Mouse (Mus musculus): ENCODE data around the gene Pmf1.
"Not testable (repeated sequence)": the region's sequence is repeated elsewhere in the genome, so short reads cannot be mapped to it uniquely, and the experiment has no call there.

The Pmf1 gene

GRCm38 (mm10) chr3:88437454-88437853 lies 27.3 kb upstream of the Pmf1 start:
- DNase-seq, result no peak

DNA sequence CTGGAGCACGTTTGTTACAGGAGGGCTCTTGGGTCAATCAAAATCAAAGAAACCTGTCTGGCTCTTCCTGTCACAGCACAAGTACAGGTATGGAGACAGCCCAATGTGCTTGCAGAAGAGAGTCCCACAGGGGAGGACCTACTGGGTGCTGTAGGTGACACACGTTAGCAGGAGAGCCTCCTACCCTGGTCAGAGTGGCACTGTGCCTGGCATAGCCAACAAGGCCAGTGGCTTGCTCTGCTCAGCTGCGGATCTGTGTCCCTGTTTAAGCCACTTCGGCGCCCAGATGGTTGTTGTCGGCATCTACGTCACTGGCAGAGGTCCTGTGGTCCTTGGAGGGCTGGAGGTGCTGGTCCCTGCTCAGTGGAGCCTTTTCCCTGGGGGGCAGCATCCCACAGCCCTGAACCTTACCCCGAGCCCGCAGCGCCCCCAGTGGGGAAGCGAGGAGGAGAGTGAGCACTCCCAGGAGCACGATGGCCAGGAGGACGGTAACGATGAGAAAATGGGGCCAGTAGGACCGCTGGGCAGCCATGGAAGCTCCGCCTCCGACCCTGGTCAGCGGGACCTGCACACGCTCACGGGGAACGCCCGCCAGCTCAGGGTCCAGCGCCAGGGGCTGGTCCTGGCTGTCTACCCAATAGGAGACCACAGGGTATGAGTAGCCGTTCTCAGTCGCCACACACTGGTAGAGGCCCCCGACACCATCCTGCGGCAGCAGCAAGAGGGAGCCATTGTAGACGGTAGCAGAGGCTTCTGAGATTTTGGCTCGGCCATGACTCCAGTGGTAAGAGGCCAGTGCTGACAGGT lies 26.5 kb upstream of the Pmf1 start:
- DNase-seq, result peak; percentile 85

- no peak for DNase-seq
These were observed 25.4 kb upstream of the Pmf1 start for GRCm38 (mm10) chr3:88435515-88435914.

GRCm38 (mm10) chr3:88428639-88429038 lies 18.5 kb upstream of the Pmf1 start:
- DNase-seq, result not testable (repeated sequence)

GRCm38 (mm10) chr3:88427342-88427905 lies 17.3 kb upstream of the Pmf1 start:
- DNase-seq, result no peak

DNA sequence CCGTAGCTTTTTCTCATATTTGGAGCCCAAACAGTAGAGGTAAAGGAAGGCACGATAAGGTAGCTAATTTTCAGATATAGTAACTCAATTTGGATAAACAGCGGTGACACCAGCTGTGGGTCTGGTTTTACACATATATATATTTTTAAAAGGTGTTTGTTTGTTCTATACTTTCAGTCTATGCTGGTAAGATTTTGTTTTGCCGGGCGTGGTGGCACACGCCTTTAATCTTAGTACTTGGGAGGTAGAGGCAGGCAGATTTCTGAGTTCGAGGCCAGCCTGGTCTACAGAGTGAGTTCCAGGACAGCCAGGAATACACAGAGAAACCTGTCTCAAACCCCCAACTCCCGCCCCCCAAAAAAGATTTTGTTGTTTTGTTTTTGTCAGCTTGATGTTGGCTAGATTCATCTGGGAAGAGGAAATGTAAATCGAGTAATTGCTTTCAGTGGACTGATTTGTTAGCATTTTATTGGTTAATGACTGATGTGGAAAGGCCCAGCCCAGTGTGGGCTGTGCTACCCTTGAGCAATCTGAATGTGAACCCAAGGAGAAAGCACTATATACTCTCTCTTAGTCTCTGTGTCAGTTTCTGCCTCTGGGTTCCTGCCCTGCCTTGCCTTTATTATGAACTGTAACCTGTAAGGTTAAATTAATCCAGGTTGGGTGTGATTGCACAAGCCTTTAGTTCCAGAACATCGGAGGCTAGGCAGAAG lies 15.7 kb upstream of the Pmf1 start:
- DNase-seq, result no peak

GRCm38 (mm10) chr3:88425330-88425689 lies 15.2 kb upstream of the Pmf1 start:
- no peak for DNase-seq

GRCm38 (mm10) chr3:88424605-88425329 lies 14.6 kb upstream of the Pmf1 start, which contains the start of gene Slc25a44:
Slc25a44 (minus strand) TSS chr3:88425139.
- peak; percentile 97 for DNase-seq

- peak; percentile 62 for DNase-seq
These were observed 12.0 kb upstream of the Pmf1 start for GRCm38 (mm10) chr3:88422020-88422720.

DNA sequence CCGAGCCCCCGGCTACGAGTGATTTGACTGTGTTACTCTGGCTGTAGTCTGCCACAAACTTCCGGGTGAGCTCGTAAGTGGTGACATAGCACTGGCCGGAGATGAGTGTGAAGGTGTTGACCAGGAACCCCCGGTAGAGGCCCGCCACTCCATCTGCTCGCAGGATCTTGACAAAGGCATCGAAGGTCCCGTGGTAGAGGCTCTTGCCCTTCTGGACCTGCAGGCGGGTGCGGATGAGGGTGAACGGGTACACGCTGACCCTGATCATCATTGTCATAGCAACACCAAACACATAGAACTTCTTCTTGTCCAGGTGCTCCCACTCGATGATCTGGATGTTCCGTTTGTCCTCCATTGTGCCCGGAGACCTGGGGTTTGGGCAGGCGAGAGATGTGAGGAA lies 10.6 kb upstream of the Pmf1 start:
- DNase-seq, result no peak

- DNase-seq, result no peak
These were observed 7.9 kb upstream of the Pmf1 start for GRCm38 (mm10) chr3:88418016-88418415.

DNA sequence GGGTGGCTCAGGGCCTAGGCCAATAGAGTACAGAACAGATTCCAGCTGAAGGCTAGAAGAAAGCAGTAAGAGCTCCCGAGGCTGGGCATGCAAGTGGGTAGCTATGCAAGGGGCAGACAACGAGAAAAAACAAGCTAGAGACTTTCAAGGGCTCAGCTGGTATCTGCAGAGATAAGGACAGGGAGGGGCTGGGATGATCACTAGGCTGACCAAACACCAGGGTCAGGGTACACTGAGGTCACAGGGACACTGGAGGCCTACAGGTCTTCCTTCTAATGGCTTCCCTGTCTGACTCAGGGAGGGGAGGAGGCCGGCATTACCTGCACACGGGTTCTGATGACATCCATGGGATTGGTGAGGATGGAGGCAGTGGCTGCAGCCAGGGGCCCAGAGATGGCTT lies 5.5 kb upstream of the Pmf1 start:
- DNase-seq, result no peak

DNA sequence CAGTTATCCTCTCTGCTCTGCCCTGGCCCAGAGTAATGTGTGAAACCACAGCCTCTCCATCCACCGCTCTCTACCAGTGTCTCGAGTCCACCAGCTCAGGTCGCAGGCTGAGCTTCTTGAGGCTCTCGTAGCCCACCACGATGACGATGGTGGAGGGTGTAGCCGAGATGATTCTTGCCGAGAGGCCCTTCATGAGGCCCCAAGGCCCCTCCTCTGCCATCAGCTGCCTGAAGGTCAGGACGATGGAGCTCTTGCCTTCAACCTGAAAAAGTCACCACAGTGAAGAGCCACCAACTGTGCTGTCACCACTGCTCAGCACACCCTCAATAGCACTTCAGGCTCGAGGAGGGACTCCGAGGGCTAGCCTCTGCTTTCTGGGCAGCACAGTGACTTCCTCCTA lies 2.5 kb upstream of the Pmf1 start:
- no peak for DNase-seq

DNA sequence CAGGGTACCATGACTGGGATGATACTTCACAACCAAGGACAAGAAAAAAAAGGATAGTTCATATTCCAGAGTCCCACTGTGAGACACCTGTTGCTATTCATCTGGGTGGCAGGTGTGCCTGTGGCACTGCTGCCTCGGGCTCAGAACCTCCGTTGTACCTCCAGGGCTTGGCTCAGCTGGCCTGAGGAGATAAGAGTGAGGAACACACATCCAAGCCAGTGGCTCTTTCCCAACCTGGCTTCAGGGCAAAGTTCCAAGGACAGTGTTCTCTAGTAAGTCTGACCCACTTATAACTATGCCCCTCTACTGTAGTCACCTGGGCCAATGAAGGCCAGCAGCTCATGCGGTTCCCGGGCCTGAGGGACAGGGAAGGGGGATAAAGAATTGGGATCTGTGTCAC lies 1.6 kb upstream of the Pmf1 start:
- no peak for DNase-seq

DNA sequence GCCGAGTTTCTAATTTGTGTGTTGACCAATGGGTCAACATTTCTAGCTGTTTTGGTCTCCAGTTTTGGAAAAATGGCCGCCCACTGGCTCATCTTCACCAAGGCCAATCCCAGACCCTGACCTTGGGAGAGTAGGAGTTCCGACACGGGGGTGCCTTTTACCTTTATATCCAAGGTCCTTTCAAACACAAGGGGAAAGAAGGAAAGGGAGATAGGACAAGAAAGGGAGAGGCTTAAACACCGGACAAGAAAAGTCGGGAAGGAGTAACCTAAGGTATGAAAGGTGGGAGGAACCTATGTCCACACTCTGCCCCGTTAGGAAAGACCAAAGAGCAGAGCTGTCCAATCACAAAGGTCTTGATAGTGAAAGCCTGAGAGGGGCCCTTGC lies 507 bp upstream of the Pmf1 start:
- DNase-seq, result peak; percentile 25

DNA sequence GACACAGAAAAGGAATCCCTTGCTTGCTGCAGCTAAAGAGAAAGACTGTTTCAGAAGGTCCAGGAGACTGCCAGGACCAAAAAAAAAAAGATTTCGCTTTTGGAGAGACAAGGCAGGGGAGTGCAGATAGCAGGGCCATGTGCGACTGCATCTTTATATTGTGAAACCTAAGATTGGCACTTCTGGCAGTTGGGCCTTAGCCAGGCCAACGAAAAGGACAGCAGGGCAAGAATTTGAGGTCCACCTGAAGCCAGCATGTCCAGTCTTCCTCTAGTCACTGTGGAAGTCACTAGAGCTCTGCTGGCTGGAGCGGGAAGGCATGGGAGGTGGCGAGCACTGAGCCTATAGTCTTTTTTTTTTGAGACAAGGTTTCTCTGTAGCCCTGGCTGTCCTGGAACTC lies 1.2 kb downstream of the Pmf1 start:
- peak; percentile 34 for DNase-seq

DNA sequence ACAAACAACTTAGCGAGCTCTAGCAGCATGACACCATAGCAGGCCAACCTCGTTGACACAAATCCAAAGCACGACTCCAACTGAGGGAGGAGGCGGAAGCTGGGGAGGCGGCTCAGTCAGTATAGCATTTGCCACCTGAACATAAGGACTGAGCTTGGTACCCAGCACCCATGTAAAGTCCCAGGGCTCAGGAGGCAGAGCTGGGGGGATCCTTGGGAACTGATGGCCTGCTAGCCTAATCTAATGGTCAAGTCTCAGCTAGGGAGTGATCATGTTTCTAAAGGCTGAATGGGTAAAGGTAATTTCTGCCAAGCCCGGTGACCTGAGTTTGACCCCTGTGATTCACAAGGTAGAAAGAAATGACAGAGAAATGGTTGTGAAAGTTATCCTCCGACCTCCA lies 2.6 kb downstream of the Pmf1 start:
- DNase-seq, result no peak

DNA sequence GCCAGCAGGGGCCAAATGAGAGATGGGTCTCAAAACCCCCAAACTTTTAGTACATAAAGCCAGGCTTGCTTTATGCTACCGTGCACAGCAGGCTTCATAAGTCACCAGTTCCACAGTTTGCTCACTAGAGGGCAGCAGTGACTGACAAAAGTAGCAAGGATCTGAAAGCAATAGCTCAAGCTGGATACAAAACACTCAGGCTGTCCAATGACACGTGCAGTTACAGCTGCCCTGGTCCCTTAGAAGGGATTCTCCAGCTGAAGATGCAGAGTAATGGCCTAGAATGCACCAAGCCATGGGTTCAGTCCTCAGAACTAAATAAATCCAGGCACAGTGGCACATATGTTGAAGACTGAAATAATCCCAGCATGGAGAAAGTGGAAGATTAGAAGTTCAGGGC lies 3.0 kb downstream of the Pmf1 start:
- peak; percentile 56 for DNase-seq

DNA sequence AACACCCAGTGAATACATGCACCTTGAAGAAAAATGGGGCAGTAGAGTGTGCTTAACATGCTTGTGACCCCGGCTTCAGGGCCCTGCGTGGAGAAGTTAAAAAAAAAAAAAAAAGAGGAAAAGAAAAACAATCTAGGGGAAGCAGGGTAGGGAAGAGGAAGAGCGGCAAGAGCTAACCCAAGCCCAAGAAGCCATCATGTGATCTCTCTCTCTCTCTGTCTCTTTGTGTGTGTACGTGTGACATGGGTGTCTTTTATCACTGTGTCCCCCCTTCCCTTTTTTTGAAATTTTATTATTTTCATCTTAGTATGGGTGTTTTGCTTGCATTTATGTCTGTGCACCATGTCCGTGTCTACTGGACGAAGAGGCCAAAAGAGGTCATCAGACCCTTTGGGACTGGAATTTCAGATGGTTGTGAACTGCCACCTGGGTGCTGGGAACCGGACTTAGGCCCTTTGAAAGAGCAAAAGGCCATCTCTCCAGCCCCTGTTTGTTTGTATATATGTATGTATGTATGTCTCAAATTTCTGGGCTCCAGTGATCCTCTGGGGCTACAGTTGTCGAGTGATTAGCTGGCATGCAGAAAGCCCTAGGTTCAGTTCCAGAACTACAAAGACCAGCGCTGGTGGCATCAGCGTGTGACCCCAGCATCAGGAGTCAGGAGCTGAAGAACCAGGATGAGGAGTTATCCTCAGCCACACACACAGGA lies 6.5 kb downstream of the Pmf1 start:
- no peak for DNase-seq

- DNase-seq, result peak; percentile 88
These were observed 11.5 kb downstream of the Pmf1 start for GRCm38 (mm10) chr3:88398666-88399065.

GRCm38 (mm10) chr3:88395742-88396141 lies 14.4 kb downstream of the Pmf1 start:
- no peak for DNase-seq

DNA sequence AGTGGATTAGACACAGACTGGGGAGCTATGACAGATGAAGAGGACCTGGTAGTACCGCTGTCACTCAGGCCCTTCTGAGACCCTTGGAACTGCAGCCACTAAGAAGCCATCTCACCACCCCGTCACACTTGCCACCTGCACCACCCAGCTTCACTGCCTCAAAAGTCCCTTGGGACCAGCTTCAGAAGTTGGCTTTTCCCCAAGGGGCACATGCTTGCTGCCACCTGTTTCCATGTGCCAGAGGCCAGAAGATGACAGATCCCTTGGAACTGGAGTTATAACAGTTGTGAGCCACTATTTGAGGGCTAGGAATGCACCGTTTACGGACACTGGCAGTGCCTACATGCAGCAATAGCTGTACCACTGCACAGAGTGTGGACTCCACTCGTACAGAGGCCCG lies 14.8 kb downstream of the Pmf1 start:
- no peak for DNase-seq

All from cerebellum, adult 11-12 months (tissue).